Mouse (Mus musculus) erythroblast, adult 5-6 weeks (primary cell): Measurements from ENCODE around the gene Cyp2f2. TPM values are rescaled to one million over a fixed set of nuclear protein-coding genes. Genes with fewer than 3 reads are reported as not detected.

Experiments
- ATAC-seq: replicated peaks from 2 replicates; pipeline ENCODE4 v1.8.0; 2016; ENCODE audit warnings: moderate number of reproducible peaks, mild to moderate bottlenecking, moderate TSS enrichment, inconsistent platforms; ENCODE audit not compliant: poor library complexity, low FRiP score, severe bottlenecking
- total RNA-seq, 2 experiments: library from RNA; stranded (forward) in 1 of 2; stranded (reverse) in 1 of 2; fragments of 150-400 nt in 1 of 2; fragments of 200-764, 138-1000 nt in 1 of 2; gene quantifications; 2 replicates each; pipeline versions ENCODE4 v1.2.3 to v1.2.4; 2015 to 2017; ENCODE audit warnings: low replicate concordance in 2 of 2

Gene Cyp2f2
- total RNA-seq, 2 experiments from 2014 or later = not detected

- no peak for ATAC-seq
These were observed 55.2 kb downstream of the Cyp2f2 start for GRCm38 (mm10) chr7:27174896-27175295.

GRCm38 (mm10) chr7:27177942-27178323 is 58.2 kb downstream of the Cyp2f2 start:
- 0 out of 2 replicates have a peak, but pooled peaks have one; percentile 0 for ATAC-seq

- ATAC-seq = peak; percentile 96
These were observed 58.9 kb downstream of the Cyp2f2 start, which contains the start of gene Rab4b for GRCm38 (mm10) chr7:27178324-27179216. Gene Rab4b, minus strand, starts transcription at chr7:27178896.

GRCm38 (mm10) chr7:27179217-27179918 is 59.7 kb downstream of the Cyp2f2 start:
- ATAC-seq = no peak

GRCm38 (mm10) chr7:27180036-27180435 is 60.3 kb downstream of the Cyp2f2 start:
- no peak for ATAC-seq

- ATAC-seq = no peak
These were observed 61.4 kb downstream of the Cyp2f2 start, which contains the start of the genes Gm21983 and Mia for GRCm38 (mm10) chr7:27180837-27181695. Gene Gm21983, minus strand, starts transcription at chr7:27181086. Gene Mia, minus strand, starts transcription at chr7:27181157.

GRCm38 (mm10) chr7:27182498-27182897 is 62.8 kb downstream of the Cyp2f2 start:
- ATAC-seq = no peak

Other genes with a start within 250 kb of the Cyp2f2 start
- not detected in 2 replicates for gene Cyp2a22, start 180.5 kb upstream of the Cyp2f2 start, total RNA-seq (2015; ENCODE audit: low replicate concordance)
- not detected in 2 replicates for gene Cyp2a22, start 180.5 kb upstream of the Cyp2f2 start, total RNA-seq (2017; ENCODE audit: low replicate concordance)
- not detected in 2 replicates for gene Cyp2a12, start 90.8 kb upstream of the Cyp2f2 start, total RNA-seq (2015; ENCODE audit: low replicate concordance)
- not detected in 2 replicates for gene Cyp2a12, start 90.8 kb upstream of the Cyp2f2 start, total RNA-seq (2017; ENCODE audit: low replicate concordance)
- gene Cyp2t4, start 33.8 kb downstream of the Cyp2f2 start, total RNA-seq (2015; ENCODE audit: low replicate concordance) = not detected in 2 replicates
- gene Cyp2t4, start 33.8 kb downstream of the Cyp2f2 start, total RNA-seq (2017; ENCODE audit: low replicate concordance) = not detected in 2 replicates
- 1.3 and 7.7 TPM in 2 replicates for gene Egln2, start 46.9 kb downstream of the Cyp2f2 start, total RNA-seq (2015; ENCODE audit: low replicate concordance)
- gene Egln2, start 46.9 kb downstream of the Cyp2f2 start, total RNA-seq (2017; ENCODE audit: low replicate concordance) = 7.6 and 10.0 TPM in 2 replicates
- 11.1 and 18.0 TPM in 2 replicates for gene Rab4b, start 59.0 kb downstream of the Cyp2f2 start, total RNA-seq (2015; ENCODE audit: low replicate concordance)
- gene Rab4b, start 59.0 kb downstream of the Cyp2f2 start, total RNA-seq (2017; ENCODE audit: low replicate concordance) = 4.0 and 7.8 TPM in 2 replicates
- not detected in 2 replicates for gene Gm21983, start 61.2 kb downstream of the Cyp2f2 start, total RNA-seq (2015; ENCODE audit: low replicate concordance)
- not detected in 2 replicates for gene Gm21983, start 61.2 kb downstream of the Cyp2f2 start, total RNA-seq (2017; ENCODE audit: low replicate concordance)
- gene Mia, start 61.2 kb downstream of the Cyp2f2 start, total RNA-seq (2015; ENCODE audit: low replicate concordance) = not detected in 2 replicates
- gene Mia, start 61.2 kb downstream of the Cyp2f2 start, total RNA-seq (2017; ENCODE audit: low replicate concordance) = not detected in 2 replicates
- 0.63 and 2.3 TPM in 2 replicates for gene BC024978, start 75.9 kb downstream of the Cyp2f2 start, total RNA-seq (2015; ENCODE audit: low replicate concordance)
- gene BC024978, start 75.9 kb downstream of the Cyp2f2 start, total RNA-seq (2017; ENCODE audit: low replicate concordance) = 0.34 and 0.84 TPM in 2 replicates
- 30.3 and 43.2 TPM in 2 replicates for gene Snrpa, start 76.4 kb downstream of the Cyp2f2 start, total RNA-seq (2015; ENCODE audit: low replicate concordance)
- gene Snrpa, start 76.4 kb downstream of the Cyp2f2 start, total RNA-seq (2017; ENCODE audit: low replicate concordance) = 12.7 and 19.5 TPM in 2 replicates
- 2.3 TPM in 1 of 2 replicates, not detected in the other for gene Itpkc, start 108.8 kb downstream of the Cyp2f2 start, total RNA-seq (2015; ENCODE audit: low replicate concordance)
- 0.60 and 1.5 TPM in 2 replicates for gene Itpkc, start 108.8 kb downstream of the Cyp2f2 start, total RNA-seq (2017; ENCODE audit: low replicate concordance)
- 2.1 and 3.5 TPM in 2 replicates for gene Coq8b, start 113.1 kb downstream of the Cyp2f2 start, total RNA-seq (2015; ENCODE audit: low replicate concordance)
- 2.9 and 4.5 TPM in 2 replicates for gene Coq8b, start 113.1 kb downstream of the Cyp2f2 start, total RNA-seq (2017; ENCODE audit: low replicate concordance)
- 0.42 and 0.58 TPM in 2 replicates for gene Numbl, start 138.5 kb downstream of the Cyp2f2 start, total RNA-seq (2015; ENCODE audit: low replicate concordance)
- 0.17 and 1.5 TPM in 2 replicates for gene Numbl, start 138.5 kb downstream of the Cyp2f2 start, total RNA-seq (2017; ENCODE audit: low replicate concordance)
- gene Ltbp4, start 217.8 kb downstream of the Cyp2f2 start, total RNA-seq (2015; ENCODE audit: low replicate concordance) = not detected in 2 replicates
- gene Ltbp4, start 217.8 kb downstream of the Cyp2f2 start, total RNA-seq (2017; ENCODE audit: low replicate concordance) = 1.2 TPM in 1 of 2 replicates, not detected in the other
- 9.0 and 13.3 TPM in 2 replicates for gene Shkbp1, start 236.1 kb downstream of the Cyp2f2 start, total RNA-seq (2015; ENCODE audit: low replicate concordance)
- 3.4 and 10.0 TPM in 2 replicates for gene Shkbp1, start 236.1 kb downstream of the Cyp2f2 start, total RNA-seq (2017; ENCODE audit: low replicate concordance)
- not detected in 2 replicates for gene Gm20479, start 237.5 kb downstream of the Cyp2f2 start, total RNA-seq (2015; ENCODE audit: low replicate concordance)
- not detected in 2 replicates for gene Gm20479, start 237.5 kb downstream of the Cyp2f2 start, total RNA-seq (2017; ENCODE audit: low replicate concordance)